Mouse (Mus musculus): ENCODE measurements around the gene Hmgb1. TPM values are rescaled to one million over a fixed set of nuclear protein-coding genes. Genes with fewer than 3 reads are reported as not detected.

Hmgb1 gene
- total and polyA plus RNA-seq, 3 experiments, result 227 to 899 (median 288) TPM

GRCm38 (mm10) chr5:149190160-149190559 is 5.9 kb upstream of the Hmgb1 start:
- Histone ChIP-seq H3K27me3 (replicated peaks) (no peaks in the 10 kb centered on the region), H3K9me3 (replicated peaks; ENCODE audit: low read length) (no peaks in the 10 kb centered on the region), H3K4me1 (ENCODE audit: control insufficient read depth in 1 of 2, insufficient read depth in 2 of 2) (peaks cover 0 to 33% of the 10 kb centered on the region in 2 experiments; a peak in 2 of 4 replicates), H3K9ac (ENCODE audit: insufficient read depth, low read depth) (no peak overlapping the region), H3K4me3 (replicated peaks in 1 of 3; ENCODE audit: low read depth in 2 of 3, low read length in 2 of 3, poor library complexity in 1 of 3) (no peak overlapping the region), H3K4me2 (ENCODE audit: insufficient read depth, low read depth, poor library complexity, severe bottlenecking) (no peak overlapping the region), H3K36me3 (replicated peaks in 1 of 2; ENCODE audit: control insufficient read depth in 1 of 2, insufficient read depth in 1 of 2, low read length in 1 of 2) (peaks cover 50 to 84% of the 10 kb centered on the region in 2 experiments), H3K27ac (ENCODE audit: insufficient read depth, low read depth) (no peak overlapping the region), H3K79me2 (replicated peaks; ENCODE audit: control insufficient read depth, extremely low read depth, insufficient read depth, poor library complexity, severe bottlenecking) (peaks cover 58% of the 10 kb centered on the region)
- in situ Hi-C loops (cut with MboI; ENCODE audit: low pct_ligation_motif_present, low pct_unique_long_range_greater_than_20kb, low sequenced_read_pairs) (no loop called here), dilution Hi-C loops (cut with MboI; ENCODE audit: extremely low pct_ligation_motif_present, extremely low pct_unique_long_range_greater_than_20kb, low sequenced_read_pairs) (no loop called here)
- no peak for DNase-seq (ENCODE audit: extremely low read depth)
- TF ChIP-seq EP300 (IDR thresholded peaks at IDR 0.05; ENCODE audit: low read length) (no peak), ZNF384 (IDR thresholded peaks at IDR 0.05; ENCODE audit: low read depth, low read length) (no peak), POLR2A (IDR thresholded peaks at IDR 0.05; ENCODE audit: low read depth, low read length) (no peak), POLR2AphosphoS2 (IDR thresholded peaks at IDR 0.05; ENCODE audit: low read depth, low read length) (no peak), MAX (IDR thresholded peaks at IDR 0.05; ENCODE audit: low read length) (no peak)

- no peaks in the 10 kb centered on the region for H3K9me3 ChIP-seq (replicated peaks; ENCODE audit: low read length)
- dilution Hi-C loops (cut with MboI; ENCODE audit: extremely low pct_ligation_motif_present, extremely low pct_unique_long_range_greater_than_20kb, low sequenced_read_pairs), result no loop called here
- in situ Hi-C loops (cut with MboI; ENCODE audit: low pct_ligation_motif_present, low pct_unique_long_range_greater_than_20kb, low sequenced_read_pairs), result no loop called here
- H3K27me3 ChIP-seq (replicated peaks), result no peaks in the 10 kb centered on the region
- TF ChIP-seq UBTF (IDR thresholded peaks at IDR 0.05; ENCODE audit: low read depth, low read length), result no peak
- TF ChIP-seq PAX5 (IDR thresholded peaks at IDR 0.05; ENCODE audit: low read length), result no peak
- no peak for TF ChIP-seq POLR2AphosphoS2 (IDR thresholded peaks at IDR 0.05; ENCODE audit: low read depth, low read length)
- H3K79me2 ChIP-seq (replicated peaks; ENCODE audit: control insufficient read depth, extremely low read depth, insufficient read depth, poor library complexity, severe bottlenecking), result peaks cover 43% of the 10 kb centered on the region
- H3K36me3 ChIP-seq (replicated peaks in 1 of 2; ENCODE audit: control insufficient read depth in 1 of 2, insufficient read depth in 1 of 2, low read length in 1 of 2), result peaks cover 19 to 41% of the 10 kb centered on the region in 2 experiments
- no peak for DNase-seq (ENCODE audit: extremely low read depth)
- H3K9ac ChIP-seq (ENCODE audit: insufficient read depth, low read depth), result peak overlapping the region; percentile 83
- no peak overlapping the region for H3K27ac ChIP-seq (ENCODE audit: insufficient read depth, low read depth)
- H3K4me2 ChIP-seq (ENCODE audit: insufficient read depth, low read depth, poor library complexity, severe bottlenecking), result peak overlapping the region; percentile 99
- peak overlapping the region; percentile 72 to 98 (median 79) for H3K4me3 ChIP-seq (replicated peaks in 1 of 3; ENCODE audit: low read depth in 2 of 3, low read length in 2 of 3, poor library complexity in 1 of 3)
- peaks cover 0 to 36% of the 10 kb centered on the region in 2 experiments; a peak in 2 of 4 replicates for H3K4me1 ChIP-seq (ENCODE audit: control insufficient read depth in 1 of 2, insufficient read depth in 2 of 2)
Observed at GRCm38 (mm10) chr5:149185806-149186205, 1.5 kb upstream of the Hmgb1 start.

- H3K4me3 ChIP-seq (replicated peaks in 1 of 3; ENCODE audit: low read depth in 2 of 3, low read length in 2 of 3, poor library complexity in 1 of 3), result peak overlapping the region; percentile 72 to 98 (median 79)
- peak; percentile 4; the same call in 1 of the 2 replicates for TF ChIP-seq MXI1 (IDR thresholded peaks at IDR 0.05; ENCODE audit: low read depth, low read length)
- peak; percentile 9; the same call in 1 of the 2 replicates for TF ChIP-seq SIN3A (IDR thresholded peaks at IDR 0.05; ENCODE audit: low read length)
- no peak for TF ChIP-seq ZC3H11A (IDR thresholded peaks at IDR 0.05; ENCODE audit: low read depth, low read length)
- H3K27ac ChIP-seq (ENCODE audit: insufficient read depth, low read depth), result peak overlapping the region; percentile 67
- peaks cover 16 to 37% of the 10 kb centered on the region in 2 experiments for H3K36me3 ChIP-seq (replicated peaks in 1 of 2; ENCODE audit: control insufficient read depth in 1 of 2, insufficient read depth in 1 of 2, low read length in 1 of 2)
- H3K4me1 ChIP-seq (ENCODE audit: control insufficient read depth in 1 of 2, insufficient read depth in 2 of 2), result peaks cover 2 to 33% of the 10 kb centered on the region in 2 experiments; a peak in 3 of 4 replicates
- H3K4me2 ChIP-seq (ENCODE audit: insufficient read depth, low read depth, poor library complexity, severe bottlenecking), result peak overlapping the region; percentile 99; the same call in 1 of the 2 replicates
- no peaks in the 10 kb centered on the region for H3K27me3 ChIP-seq (replicated peaks)
- DNase-seq (ENCODE audit: extremely low read depth), result peak; percentile 49
- dilution Hi-C loops (cut with MboI; ENCODE audit: extremely low pct_ligation_motif_present, extremely low pct_unique_long_range_greater_than_20kb, low sequenced_read_pairs) (no loop called here), in situ Hi-C loops (cut with MboI; ENCODE audit: low pct_ligation_motif_present, low pct_unique_long_range_greater_than_20kb, low sequenced_read_pairs) (no loop called here)
- H3K9ac ChIP-seq (ENCODE audit: insufficient read depth, low read depth), result peak overlapping the region; percentile 83
- H3K9me3 ChIP-seq (replicated peaks; ENCODE audit: low read length), result no peaks in the 10 kb centered on the region
- peaks cover 38% of the 10 kb centered on the region for H3K79me2 ChIP-seq (replicated peaks; ENCODE audit: control insufficient read depth, extremely low read depth, insufficient read depth, poor library complexity, severe bottlenecking)
Observed at GRCm38 (mm10) chr5:149184844-149185186, 526 bp upstream of the Hmgb1 start.

Data from CH12.LX (cell line).